Mouse (Mus musculus) induced T-regulatory cell, adult 2 months (primary cell): ENCODE measurements at regions not wholly inside any gene's neighbourhood (a gene's known extent, or its start where the extent isn't known, plus 50 kb on each side); places are given as distances from the start of the nearest gene placed in this dataset.

Experiments
- DNase-seq: peaks from one replicate; pipeline ENCODE4 v3.0.0-alpha.2; 2012; ENCODE audit warnings: low read depth

GRCm38 (mm10) chr5:118380052-118380421 is 135.0 kb downstream of the 2410131K14Rik start:
- no peak for DNase-seq

GRCm38 (mm10) chr5:118380422-118381293 is 135.6 kb downstream of the 2410131K14Rik start:
- DNase-seq = peak; percentile 52

DNA sequence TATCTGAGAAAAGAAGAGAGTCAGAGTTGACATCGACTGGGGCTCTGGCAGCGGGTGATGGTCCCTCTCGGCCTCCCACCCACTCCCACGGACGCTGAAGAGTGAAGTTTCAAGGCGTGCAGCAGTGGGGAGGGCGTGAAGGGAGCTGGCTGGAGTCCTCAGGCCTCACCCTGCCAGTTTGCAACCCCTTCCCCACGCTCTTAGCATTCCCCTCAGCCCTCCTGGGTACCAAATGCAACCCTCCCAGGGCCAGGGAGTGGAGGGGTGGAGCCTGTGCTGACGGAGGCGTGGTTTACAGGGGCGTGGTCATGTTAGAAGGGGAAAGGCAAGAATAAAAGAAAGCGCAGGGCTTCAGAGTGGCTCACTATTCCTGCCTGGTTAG is 136.3 kb downstream of the 2410131K14Rik start:
- DNase-seq = peak; percentile 74

DNA sequence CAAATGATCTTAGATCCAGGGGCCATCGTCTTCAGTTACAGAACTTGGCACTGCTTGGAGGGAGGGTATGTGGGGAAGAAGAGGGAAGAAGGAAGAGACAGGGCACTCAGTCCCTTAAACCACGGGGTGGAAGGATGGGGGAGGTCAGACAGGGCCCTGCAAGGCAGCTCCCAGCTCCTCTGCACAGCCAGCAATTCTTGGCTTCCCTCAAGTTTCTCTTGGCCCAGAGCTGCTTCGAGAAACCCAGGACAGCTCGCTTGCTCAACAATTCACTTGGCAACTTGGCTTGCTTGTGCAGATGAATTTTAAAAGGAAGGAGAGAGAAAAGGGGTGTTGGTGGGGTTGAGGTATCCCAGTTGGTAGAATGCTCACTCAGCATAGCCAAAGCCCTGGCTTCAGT is 141.1 kb downstream of the 2410131K14Rik start:
- no peak for DNase-seq

- DNase-seq = no peak
Observed at GRCm38 (mm10) chr5:118388419-118388818, 143.4 kb downstream of the 2410131K14Rik start.

DNA sequence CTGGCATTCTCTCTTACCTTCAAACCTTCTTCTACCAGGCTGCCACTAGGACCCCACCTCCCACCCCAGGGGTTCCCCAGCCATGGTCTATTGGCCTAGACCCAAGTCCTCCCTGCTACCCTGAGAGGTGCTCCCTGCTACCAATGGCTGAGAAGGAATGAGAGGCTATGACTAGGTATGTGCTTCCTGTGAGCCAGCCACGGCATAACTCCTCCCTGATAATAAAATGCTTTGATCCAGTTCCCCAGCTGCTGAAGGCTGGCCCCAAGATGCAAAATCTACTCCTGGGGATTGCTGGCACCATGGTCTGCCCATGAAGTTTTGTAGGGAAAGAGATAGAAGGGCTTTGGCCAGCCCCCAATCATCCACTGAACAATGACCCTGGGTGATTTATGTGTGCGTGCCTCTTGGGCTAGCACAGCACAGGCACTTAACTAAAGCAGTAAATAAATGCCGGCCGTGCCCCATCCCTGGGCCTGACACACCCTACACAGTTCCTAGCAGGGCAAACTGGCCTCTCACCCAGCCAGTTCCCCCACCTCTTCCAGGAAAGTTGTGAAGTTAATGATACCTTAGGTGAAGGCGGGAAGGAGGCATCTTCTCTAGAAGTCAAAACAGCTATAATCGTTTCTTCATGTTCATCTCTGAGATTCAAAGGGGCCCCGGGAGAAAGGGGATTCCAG is 145.8 kb downstream of the 2410131K14Rik start:
- DNase-seq = no peak

DNA sequence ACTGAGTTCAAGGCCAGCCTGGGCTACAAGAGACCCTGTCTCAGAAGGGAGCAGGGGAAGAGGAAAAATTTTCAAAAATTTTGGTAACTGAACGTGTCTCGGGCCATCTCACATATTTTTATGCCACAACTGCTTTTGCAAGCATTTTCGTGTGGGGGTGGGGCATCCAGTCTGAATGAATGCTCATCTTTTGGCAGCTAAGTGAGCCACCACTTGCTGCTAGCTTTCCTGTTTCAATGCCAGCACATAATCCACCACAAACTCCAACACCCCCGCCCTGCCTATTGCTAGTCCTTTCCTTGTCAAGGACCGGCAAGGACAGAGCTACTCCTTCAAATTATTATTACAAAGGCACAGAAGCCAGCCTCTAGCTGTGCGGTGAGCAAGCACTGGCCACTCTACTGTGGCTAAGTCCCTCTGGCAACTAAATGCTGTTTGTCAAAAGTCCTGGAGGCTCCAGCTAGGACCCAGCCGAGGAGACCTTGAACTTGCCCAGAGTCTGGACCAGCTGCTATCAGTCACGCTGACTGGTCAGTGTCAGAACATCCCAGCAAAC is 148.0 kb downstream of the 2410131K14Rik start:
- DNase-seq = no peak

- DNase-seq = no peak
Observed at GRCm38 (mm10) chr5:118394051-118394450, 149.0 kb downstream of the 2410131K14Rik start.

DNA sequence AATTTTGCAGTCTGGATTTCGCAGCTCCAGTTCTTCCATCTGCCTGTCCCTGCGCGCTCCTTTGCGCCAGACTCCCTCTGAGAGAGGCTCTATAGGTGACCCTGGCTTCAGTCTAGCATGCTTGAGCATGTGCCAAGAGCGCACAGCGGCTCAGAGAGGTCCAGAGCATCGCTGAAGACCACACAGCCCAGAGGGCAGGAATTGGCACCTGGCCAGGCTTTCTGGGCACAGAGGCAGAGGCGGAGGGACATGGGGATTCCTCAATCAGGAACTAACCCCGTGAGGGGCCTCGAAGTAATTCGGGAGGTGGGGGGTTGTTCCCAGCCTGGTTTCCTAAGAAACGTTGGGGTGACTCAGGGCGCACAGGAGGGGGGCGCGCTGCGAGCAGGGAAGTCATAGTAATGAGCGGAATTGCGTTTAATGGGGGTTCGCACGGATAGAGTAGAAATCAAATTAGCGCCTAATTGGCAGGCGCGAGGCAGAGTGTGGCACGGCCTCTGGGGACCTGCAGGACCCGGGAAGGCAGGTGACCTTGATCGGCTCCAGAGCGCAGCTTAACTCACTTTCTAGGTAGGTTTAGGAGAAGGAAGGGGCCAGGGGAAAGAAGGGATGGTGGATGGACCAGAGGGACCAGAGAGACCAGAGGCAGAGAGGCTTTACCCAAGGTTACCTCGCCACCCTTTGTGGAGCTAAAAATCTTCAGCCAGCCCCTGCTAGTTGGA is 151.1 kb downstream of the 2410131K14Rik start:
- DNase-seq = no peak

DNA sequence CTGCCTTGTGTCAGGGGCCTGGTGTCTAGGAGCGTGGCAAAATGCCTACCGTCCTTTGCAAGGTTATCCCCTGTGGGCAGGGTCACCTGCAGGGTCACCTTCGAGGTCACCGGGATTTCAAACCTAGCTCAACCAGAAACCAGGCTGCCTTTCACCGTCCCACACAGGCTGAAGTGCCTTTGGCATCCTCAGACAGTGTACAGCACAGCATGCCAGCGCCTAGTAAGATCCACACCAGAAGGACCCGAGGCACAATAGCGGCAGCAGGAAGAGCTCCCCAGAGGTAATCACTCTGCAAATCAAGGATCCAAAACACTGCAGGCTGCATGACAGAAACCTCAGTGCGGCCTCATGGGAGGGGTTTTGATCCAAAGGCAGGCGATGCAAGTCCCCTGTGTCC is 155.9 kb downstream of the 2410131K14Rik start:
- DNase-seq = no peak

DNA sequence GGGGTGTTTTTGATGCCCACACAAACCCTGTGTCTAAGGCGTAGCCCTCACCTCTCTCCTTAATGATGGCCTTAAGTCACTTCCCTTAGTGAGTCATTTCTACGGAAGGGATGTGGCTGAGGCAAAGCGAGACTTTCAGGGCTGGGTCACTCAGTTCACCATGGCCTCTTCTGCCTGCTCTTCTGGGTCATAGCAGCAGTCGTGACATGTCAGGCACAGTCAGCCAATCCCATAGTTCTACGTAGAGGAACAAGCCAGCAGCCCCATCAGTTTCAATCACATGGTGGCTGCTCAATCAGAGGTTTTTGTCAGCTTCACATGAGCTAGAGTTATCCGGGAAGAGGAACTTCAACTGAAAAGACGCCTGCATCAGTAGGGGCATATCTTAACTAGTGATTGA is 156.1 kb upstream of the Med13l start:
- peak; percentile 45 for DNase-seq

DNA sequence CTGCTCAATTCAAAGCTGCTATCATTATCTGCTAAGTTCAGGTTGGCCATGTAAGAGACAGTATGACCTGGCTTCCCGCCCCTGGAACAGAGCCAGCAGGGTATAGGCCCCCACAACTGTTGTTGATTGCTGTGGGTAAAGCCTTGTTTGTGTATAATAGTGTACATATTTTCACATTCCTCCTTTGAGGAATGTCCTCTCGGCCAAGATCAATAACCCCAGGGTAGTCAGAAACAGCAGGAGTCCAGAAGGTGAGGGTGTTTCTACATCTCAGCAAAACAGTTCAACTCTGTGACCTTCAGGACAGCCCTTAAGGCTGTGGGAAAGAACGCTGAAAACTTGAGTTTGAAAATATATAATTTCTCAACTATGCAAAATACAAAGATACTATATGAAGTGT is 155.1 kb upstream of the Med13l start:
- no peak for DNase-seq

DNA sequence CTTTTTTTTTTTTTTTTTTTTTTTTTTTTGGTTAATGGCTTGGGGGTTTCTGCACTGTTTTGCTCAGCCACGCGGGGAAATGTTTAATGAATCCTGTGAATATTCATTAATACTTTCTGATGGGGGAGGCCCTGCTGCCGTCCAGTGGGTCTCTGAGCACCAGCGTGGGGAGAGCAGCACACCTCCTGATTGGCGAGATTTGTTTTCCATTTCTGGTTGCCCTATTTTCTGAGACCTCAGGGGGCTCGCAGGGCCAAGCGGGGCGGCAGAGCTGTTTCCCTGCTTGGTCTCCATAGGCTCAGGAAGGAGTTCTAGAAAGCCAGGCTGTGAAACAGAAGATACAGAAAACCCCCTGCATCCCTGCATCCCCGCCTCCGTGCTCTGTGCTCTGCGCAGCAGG is 153.0 kb upstream of the Med13l start:
- DNase-seq = no peak

DNA sequence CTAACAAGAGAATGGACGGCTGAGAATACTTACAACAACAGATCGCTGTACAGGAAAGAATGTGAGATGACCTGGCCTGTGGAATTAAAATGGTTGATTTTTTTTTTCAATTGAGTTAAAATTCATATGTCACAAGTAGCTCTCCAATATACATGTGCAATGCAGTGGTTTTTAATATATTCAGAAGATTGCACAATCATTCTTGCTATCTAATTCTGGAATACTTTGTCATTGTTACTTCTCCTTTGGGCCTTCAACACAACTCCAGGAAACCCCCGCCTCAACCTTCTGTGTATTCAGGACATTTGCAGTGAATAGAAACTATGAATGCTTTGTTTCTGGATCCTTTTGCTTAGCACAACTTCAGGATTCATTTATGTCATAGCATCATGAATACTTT is 152.5 kb upstream of the Med13l start:
- DNase-seq = no peak

GRCm38 (mm10) chr5:118408826-118409225 is 151.7 kb upstream of the Med13l start:
- DNase-seq = no peak

GRCm38 (mm10) chr5:118413428-118414282 is 146.8 kb upstream of the Med13l start:
- DNase-seq = peak; percentile 66

DNA sequence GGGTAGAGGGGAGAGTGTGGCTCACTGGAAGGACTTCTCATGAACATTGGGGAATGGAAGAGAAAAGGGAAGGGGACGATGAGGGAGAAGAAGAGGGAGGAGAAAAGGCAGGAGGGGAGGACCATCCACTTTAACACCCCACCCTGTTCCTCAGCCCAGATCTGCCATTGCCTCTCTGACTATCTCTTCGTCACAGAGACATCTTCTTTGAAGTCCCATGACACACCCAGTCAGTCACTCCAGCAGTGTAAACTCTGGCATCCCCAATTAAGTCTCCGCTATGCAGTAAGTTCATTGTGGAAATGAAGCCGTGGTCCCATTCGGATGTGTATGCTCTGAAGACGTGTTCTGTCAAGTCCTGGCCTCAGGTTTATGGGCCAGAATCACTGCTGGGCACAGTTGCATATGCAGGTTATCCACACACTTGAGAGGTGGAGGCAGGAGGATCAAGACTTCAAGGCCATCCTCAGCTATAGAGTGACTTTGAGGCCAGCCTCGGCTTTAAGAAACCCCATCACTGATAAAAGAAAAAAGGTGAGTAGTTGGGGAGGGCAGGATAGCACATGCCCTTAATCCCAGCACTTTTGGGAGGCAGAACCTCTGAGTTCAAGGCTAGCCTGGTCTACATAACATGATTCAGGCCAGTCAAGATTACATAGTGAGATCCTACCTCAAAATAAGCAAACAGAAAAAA is 141.0 kb upstream of the Med13l start:
- DNase-seq = no peak

- DNase-seq = no peak
Observed at GRCm38 (mm10) chr5:118421884-118422821, 138.3 kb upstream of the Med13l start.

GRCm38 (mm10) chr5:118424177-118424576 is 136.3 kb upstream of the Med13l start:
- no peak for DNase-seq
